Comparison of ENCODE assay signal across 8 mouse cellular contexts in the genomic region with DNA sequence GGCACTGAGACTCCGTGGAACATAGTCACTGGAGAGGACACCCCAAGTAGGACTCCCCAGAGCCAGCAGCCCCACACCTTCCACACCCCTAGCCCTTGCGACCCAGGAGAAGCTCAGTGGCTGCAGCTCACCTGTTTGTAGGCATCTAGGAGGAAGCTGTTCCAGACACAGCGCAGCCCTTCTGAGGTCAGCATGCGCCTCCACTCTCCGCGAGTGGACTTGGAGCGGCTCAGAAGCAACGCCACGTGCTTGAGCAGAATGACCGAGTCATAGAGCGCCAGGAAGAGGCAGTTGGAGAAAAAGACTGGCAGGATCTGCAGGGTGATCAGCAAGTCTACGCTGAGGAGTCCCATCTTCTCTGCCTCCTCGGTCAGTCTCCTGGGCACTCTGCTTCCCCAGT. TPM values are rescaled to one million over a fixed set of nuclear protein-coding genes. Genes with fewer than 3 reads are reported as not detected.
DNase-seq lines count a peak whose midpoint lies in the region; ATAC-seq and TF ChIP-seq lines count a peak whose summit lies in the region.

No protein-coding gene starts in this region.

- 0 out of 2 replicates have a peak, but pooled peaks cover 9% of the 10 kb centered on the region for H3K4me1 ChIP-seq in embryonic facial prominence, embryonic 15.5 days
- no peaks in the 10 kb centered on the region for H3K4me1 ChIP-seq in limb, embryonic 14.5 days (ENCODE audit: control insufficient read depth, insufficient read depth, low read length)

- H3K9ac ChIP-seq in embryonic facial prominence, embryonic 15.5 days, result no peak overlapping the region
- no peak overlapping the region for H3K9ac ChIP-seq in limb, embryonic 14.5 days (ENCODE audit: low read depth, low read length, severe bottlenecking)

- H3K27me3 ChIP-seq in embryonic facial prominence, embryonic 15.5 days, result no peaks in the 10 kb centered on the region
- H3K27me3 ChIP-seq in limb, embryonic 14.5 days (ENCODE audit: control insufficient read depth, insufficient read depth, low read length), result no peaks in the 10 kb centered on the region

- 72% methylated on average over 13 of the region's 13 CpGs for WGBS in embryonic facial prominence, embryonic 15.5 days
- 82% methylated on average over 13 of the region's 13 CpGs for WGBS in limb, embryonic 14.5 days

- TF ChIP-seq POLR2A in limb, embryonic 14.5 days (IDR thresholded peaks at IDR 0.05; ENCODE audit: borderline replicate concordance, extremely low read depth, insufficient read depth, insufficient read length), result no peak

- peak overlapping the region; percentile 17; the same call in 1 of the 2 replicates for H3K27ac ChIP-seq in embryonic facial prominence, embryonic 15.5 days (replicated peaks)
- no peak overlapping the region for H3K27ac ChIP-seq in limb, embryonic 14.5 days (replicated peaks; ENCODE audit: low read depth, low read length)

- H3K4me3 ChIP-seq in embryonic facial prominence, embryonic 15.5 days (replicated peaks), result peak overlapping the region; percentile 38
- peak overlapping the region; percentile 30; the same call in 1 of the 2 replicates for H3K4me3 ChIP-seq in limb, embryonic 14.5 days (replicated peaks; ENCODE audit: low read length)

- peak; percentile 84 for DNase-seq in heart, adult 11 months
- no peak for DNase-seq in heart, adult 8-10 months (ENCODE audit: low spot score)
- DNase-seq in right cerebral cortex, postnatal 14 days, result peak; percentile 7
- no peak for DNase-seq in right cerebral cortex, postnatal 4 days
- no peak for DNase-seq in limb, embryonic 14.5 days (ENCODE audit: low spot score)
- DNase-seq in MN1 (ENCODE audit: low spot score), result no peak
- no peak for DNase-seq in retina, postnatal 1 day

- no peaks in the 10 kb centered on the region for H3K36me3 ChIP-seq in embryonic facial prominence, embryonic 15.5 days
- H3K36me3 ChIP-seq in limb, embryonic 14.5 days (ENCODE audit: control insufficient read depth, insufficient read depth, low read length), result no peaks in the 10 kb centered on the region

- no peaks in the 10 kb centered on the region for H3K9me3 ChIP-seq in embryonic facial prominence, embryonic 15.5 days (replicated peaks)
- no peaks in the 10 kb centered on the region for H3K9me3 ChIP-seq in limb, embryonic 14.5 days (ENCODE audit: control insufficient read depth, low read length)

- H3K4me2 ChIP-seq in embryonic facial prominence, embryonic 15.5 days (replicated peaks), result peak overlapping the region; percentile 47
- peak overlapping the region; percentile 53; the same call in 1 of the 2 replicates for H3K4me2 ChIP-seq in limb, embryonic 14.5 days (replicated peaks; ENCODE audit: low read depth, low read length, severe bottlenecking)

- no peak for ATAC-seq in embryonic facial prominence, embryonic 15.5 days (ENCODE audit: insufficient number of reproducible peaks, low FRiP score, low TSS enrichment, low read depth)
- ATAC-seq in limb, embryonic 14.5 days (ENCODE audit: low FRiP score, low read depth), result no peak

RNA-seq across cellular contexts. Expression of gene Dio2, which starts 0.3 kb away (rescaled TPM):
- total RNA-seq in heart, adult 8-10 months (2022), result under 1 TPM; 0.44 to 0.69 (median 0.56) TPM
- 1.9 and 2.7 TPM in 2 replicates for polyA plus RNA-seq in embryonic facial prominence, embryonic 15.5 days (2015; fragmentation: Nextera tagmentation; extraction: Ambion mirVana)
- polyA plus RNA-seq in limb, embryonic 14.5 days (2012; rRNA removed), result 0.54 and 0.58 TPM in 2 replicates
- polyA plus RNA-seq in limb, embryonic 14.5 days (2014; fragmentation: Nextera tagmentation; extraction: Ambion mirVana), result 0.50 and 0.83 TPM in 2 replicates

Comparison
In these comparisons a context has a peak if more than half of its experiments do, and no peak if none do; other contexts are left out.
1. DNase-seq: peak in heart, adult 11 months (single experiment) and right cerebral cortex, postnatal 14 days (single experiment); none in heart, adult 8-10 months (single experiment), right cerebral cortex, postnatal 4 days (single experiment), limb, embryonic 14.5 days (single experiment), MN1 (single experiment) and retina, postnatal 1 day (single experiment).